In the genomic region with DNA sequence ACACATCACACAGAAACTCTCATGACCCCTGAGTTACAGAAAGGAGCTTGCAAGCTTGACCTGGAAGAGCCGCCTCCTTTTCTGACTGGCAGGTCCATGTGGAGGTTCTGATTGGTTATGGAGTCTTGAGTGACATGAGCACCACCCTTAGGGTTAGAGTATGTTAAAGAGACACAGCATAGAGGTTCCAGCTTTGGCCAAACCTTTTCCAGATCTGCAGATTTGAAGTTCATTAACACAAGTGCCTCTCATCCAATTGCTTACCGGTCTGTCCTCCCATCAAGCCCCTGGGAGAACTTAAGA, we compare ENCODE assay signal across 8 mouse cellular contexts. TPM values are rescaled to one million over a fixed set of nuclear protein-coding genes. Genes with fewer than 3 reads are reported as not detected.
DNase-seq lines count a peak whose midpoint lies in the region; ATAC-seq and TF ChIP-seq lines count a peak whose summit lies in the region.
"Not testable (repeated sequence)": the region's sequence is repeated elsewhere in the genome, so short reads cannot be mapped to it uniquely, and the experiment has no call there.

A gene (minus strand): TSS at position 20 of the 303 bp plus-strand sequence.

- H3K9ac ChIP-seq in forebrain, embryonic 14.5 days (ENCODE audit: low read length): peak within 1 kb of the TSS; percentile 40; the same call in 1 of the 2 replicates
- not testable (repeated sequence) for H3K9ac ChIP-seq in kidney, postnatal 0 days (ENCODE audit: low read depth, low read length); midbrain, postnatal 0 days (replicated peaks; ENCODE audit: low read length, poor library complexity, severe bottlenecking)
- peak within 1 kb of the TSS; percentile 51; the same call in 1 of the 2 replicates for H3K9ac ChIP-seq in lung, embryonic 14.5 days

- H3K79me2 ChIP-seq in C2C12 (ENCODE audit: control insufficient read depth, insufficient read depth): not testable (repeated sequence)

- H3K79me3 ChIP-seq in C2C12 (ENCODE audit: low read depth): not testable (repeated sequence)

- peak within 1 kb of the TSS; percentile 36; the same call in 1 of the 2 replicates for H3K4me2 ChIP-seq in forebrain, embryonic 14.5 days (ENCODE audit: low read length)
- peak within 1 kb of the TSS; percentile 45 for H3K4me2 ChIP-seq in kidney, postnatal 0 days (ENCODE audit: low read length)
- H3K4me2 ChIP-seq in lung, embryonic 14.5 days: peak within 1 kb of the TSS; percentile 31; the same call in 1 of the 2 replicates
- peak within 1 kb of the TSS; percentile 33; the same call in 1 of the 2 replicates for H3K4me2 ChIP-seq in midbrain, postnatal 0 days (ENCODE audit: low read depth, low read length, poor library complexity, severe bottlenecking)

- TF ChIP-seq CTCF in C2C12 (IDR thresholded peaks at IDR 0.05; ENCODE audit: control insufficient read depth, insufficient read depth, insufficient read length); kidney, postnatal 0 days (IDR thresholded peaks at IDR 0.05; ENCODE audit: low read depth); lung, embryonic 14.5 days (IDR thresholded peaks at IDR 0.05; ENCODE audit: low read depth); midbrain, postnatal 0 days (IDR thresholded peaks at IDR 0.05): not testable (repeated sequence)

- H3ac ChIP-seq in C2C12 (ENCODE audit: control insufficient read depth, insufficient read length, low read depth): peak within 1 kb of the TSS; percentile 35

- not testable (repeated sequence) for H3K27me3 ChIP-seq in C2C12 (ENCODE audit: control insufficient read depth, insufficient read depth, insufficient read length); forebrain, embryonic 14.5 days (replicated peaks; ENCODE audit: control insufficient read depth, insufficient read depth, low read length); kidney, postnatal 0 days (ENCODE audit: insufficient read depth, low read length); lung, embryonic 14.5 days (ENCODE audit: insufficient read depth, low read length); midbrain, postnatal 0 days (ENCODE audit: insufficient read depth, low read length)

- intact Hi-C loops in left cerebral cortex, postnatal 36 days (cut with DNase I): not testable (repeated sequence)

- peak within 1 kb of the TSS; percentile 40 for H3K27ac ChIP-seq in brown adipose tissue, adult 24 weeks (replicated peaks; ENCODE audit: low read depth, low read length)
- H3K27ac ChIP-seq in forebrain, embryonic 14.5 days (ENCODE audit: low read depth, low read length); kidney, postnatal 0 days; lung, embryonic 14.5 days (ENCODE audit: low read depth); midbrain, postnatal 0 days (ENCODE audit: low read depth, low read length): not testable (repeated sequence)

- H3K36me3 ChIP-seq in C2C12 (ENCODE audit: control insufficient read depth, insufficient read depth); forebrain, embryonic 14.5 days (ENCODE audit: control insufficient read depth, insufficient read depth, low read length); kidney, postnatal 0 days (ENCODE audit: insufficient read depth, low read length); lung, embryonic 14.5 days (ENCODE audit: insufficient read depth); midbrain, postnatal 0 days (ENCODE audit: insufficient read depth, low read length): not testable (repeated sequence)

- not testable (repeated sequence) for H3K4me1 ChIP-seq in brown adipose tissue, adult 24 weeks (ENCODE audit: control insufficient read depth, insufficient read depth, insufficient read length, low read length); forebrain, embryonic 14.5 days (ENCODE audit: control insufficient read depth, insufficient read depth, low read length); kidney, postnatal 0 days (replicated peaks; ENCODE audit: insufficient read depth, low read length); lung, embryonic 14.5 days (ENCODE audit: insufficient read depth); midbrain, postnatal 0 days (ENCODE audit: insufficient read depth, low read length)

- H3K4me3 ChIP-seq in C2C12 (ENCODE audit: insufficient read depth, poor library complexity, severe bottlenecking): peak within 1 kb of the TSS; percentile 32
- peak within 1 kb of the TSS; percentile 83 for H3K4me3 ChIP-seq in brown adipose tissue, adult 24 weeks (ENCODE audit: insufficient read depth, low read depth, low read length)
- H3K4me3 ChIP-seq in forebrain, embryonic 14.5 days (ENCODE audit: low read depth, low read length): peak within 1 kb of the TSS; percentile 34
- H3K4me3 ChIP-seq in kidney, postnatal 0 days (replicated peaks; ENCODE audit: low read depth, low read length): peak within 1 kb of the TSS; percentile 45
- H3K4me3 ChIP-seq in lung, embryonic 14.5 days (ENCODE audit: low read depth, low read length): peak within 1 kb of the TSS; percentile 43
- H3K4me3 ChIP-seq in midbrain, postnatal 0 days (ENCODE audit: low read depth, low read length): peak within 1 kb of the TSS; percentile 36

- WGBS in forebrain, embryonic 14.5 days: 0% methylated on average over 1 of the region's 2 CpGs
- 6% methylated on average over 1 of the region's 2 CpGs for WGBS in kidney, postnatal 0 days
- WGBS in lung, embryonic 14.5 days: 6% methylated on average over 1 of the region's 2 CpGs
- 0% methylated on average over 1 of the region's 2 CpGs for WGBS in midbrain, postnatal 0 days

- not testable (repeated sequence) for DNase-seq in forebrain, embryonic 14.5 days (ENCODE audit: low spot score); kidney, postnatal 0 days (ENCODE audit: low spot score); left cerebral cortex, postnatal 36 days (ENCODE audit: low spot score in 2 of 2); lung, embryonic 14.5 days; midbrain, postnatal 0 days (ENCODE audit: low spot score)

- not testable (repeated sequence) for H3K9me3 ChIP-seq in forebrain, embryonic 14.5 days (replicated peaks; ENCODE audit: control insufficient read depth, low read length); kidney, postnatal 0 days (replicated peaks; ENCODE audit: low read length); lung, embryonic 14.5 days (ENCODE audit: low read depth, low read length); midbrain, postnatal 0 days (ENCODE audit: low read length)

- ATAC-seq in forebrain, embryonic 14.5 days; kidney, postnatal 0 days (replicated peaks; ENCODE audit: low FRiP score, low read depth); lung, embryonic 14.5 days (ENCODE audit: insufficient read depth); midbrain, postnatal 0 days (ENCODE audit: low FRiP score): not testable (repeated sequence)
- ATAC-seq in hematopoietic stem cell, adult 5-6 weeks (replicated peaks in 1 of 2; ENCODE audit: insufficient read depth in 1 of 2, low FRiP score in 2 of 2, low TSS enrichment in 1 of 2, low read depth in 1 of 2, poor library complexity in 2 of 2, severe bottlenecking in 2 of 2): peak; percentile 82 to 83; a peak in 3 of 4 replicates

RNA-seq across cellular contexts. Expression of the gene that starts here (rescaled TPM):
- polyA plus RNA-seq in C2C12 (2012; fragmentation: generic; extraction: Trizol): 1.7 TPM
- polyA plus RNA-seq in brown adipose tissue, adult 24 weeks (2012; ENCODE audit: insufficient read depth, insufficient read length, missing spikeins): 21.5 and 28.4 TPM in 2 replicates
- polyA plus RNA-seq in forebrain, embryonic 14.5 days (2014; fragmentation: Nextera tagmentation; extraction: Ambion mirVana): 4.6 and 5.4 TPM in 2 replicates
- total RNA-seq in hematopoietic stem cell, adult 5-6 weeks (2017): 12.6 and 15.7 TPM in 2 replicates
- polyA plus RNA-seq in kidney, postnatal 0 days (2015; fragmentation: Nextera tagmentation; extraction: Ambion mirVana): 4.2 and 4.6 TPM in 2 replicates
- total RNA-seq in left cerebral cortex, postnatal 36 days (2021): 10 to 100 TPM; 11.3 to 20.4 TPM
- polyA plus RNA-seq in lung, embryonic 14.5 days (2014; fragmentation: Nextera tagmentation; extraction: Ambion mirVana): 7.4 and 8.7 TPM in 2 replicates
- 8.1 and 9.0 TPM in 2 replicates for total RNA-seq in midbrain, postnatal 0 days (2014; rRNA removed)
- polyA plus RNA-seq in midbrain, postnatal 0 days (2015; fragmentation: Nextera tagmentation; extraction: Ambion mirVana): 4.6 and 5.5 TPM in 2 replicates

Comparison
In these comparisons a context has a peak if more than half of its experiments do, and no peak if none do; other contexts are left out.
1. H3K4me3 ChIP-seq: peak in every context shown above with its lines; median percentile 83 in brown adipose tissue, adult 24 weeks; 45 in kidney, postnatal 0 days; 43 in lung, embryonic 14.5 days; 36 in midbrain, postnatal 0 days; 34 in forebrain, embryonic 14.5 days; 32 in C2C12.